Mouse (Mus musculus) forebrain, embryonic 11.5 days (tissue): ENCODE results near the gene Hapln1. TPM values are rescaled to one million over a fixed set of nuclear protein-coding genes. Genes with fewer than 3 reads are reported as not detected.
A peak's percentile ranks its signal among the peaks of the same experiment; 100 is the strongest.

Experiments used
- ATAC-seq: fragments of 200-750 bp; cut with Nextera tagmentation; replicated peaks from 2 replicates; pipeline ENCODE4 v1.8.0; 2017; ENCODE audit warnings: moderate TSS enrichment; ENCODE audit not compliant: low FRiP score
- DNase-seq: peaks from one replicate; pipeline ENCODE4 v3.0.0-alpha.2; 2017; ENCODE audit warnings: low spot score
- H3K27ac ChIP-seq: fragments of 300-500 bp; sonication (generic); 2 replicates; pipeline ENCODE4 v1.5.1; 2014; ENCODE audit warnings: low read depth, low read length
- H3K27me3 ChIP-seq: fragments of 300-500 bp; sonication (generic); 2 replicates; pipeline ENCODE4 v1.6.1; 2014; ENCODE audit warnings: mild to moderate bottlenecking, low read length, mixed read lengths; ENCODE audit not compliant: control insufficient read depth, insufficient read depth
- H3K36me3 ChIP-seq: fragments of 300-500 bp; sonication (generic); 2 replicates; pipeline ENCODE4 v1.6.1; 2014; ENCODE audit warnings: mild to moderate bottlenecking, low read length, moderate library complexity, mixed read lengths; ENCODE audit not compliant: control insufficient read depth, insufficient read depth
- H3K4me1 ChIP-seq: fragments of 300-500 bp; sonication (generic); replicated peaks from 2 replicates; pipeline ENCODE4 v1.6.1; 2014; ENCODE audit warnings: low read length, mixed read lengths; ENCODE audit not compliant: control insufficient read depth, insufficient read depth
- H3K4me2 ChIP-seq: fragments of 300-500 bp; sonication (generic); 2 replicates; pipeline ENCODE4 v1.6.1; 2014; ENCODE audit warnings: low read depth, mild to moderate bottlenecking, low read length, moderate library complexity, mixed read lengths; ENCODE audit not compliant: severe bottlenecking
- H3K4me3 ChIP-seq: fragments of 300-500 bp; sonication (generic); 2 replicates; pipeline ENCODE4 v1.5.1; 2014; ENCODE audit warnings: low read depth, low read length
- H3K9ac ChIP-seq: fragments of 300-500 bp; sonication (generic); 2 replicates; pipeline ENCODE4 v1.6.1; 2014; ENCODE audit warnings: low read length
- H3K9me3 ChIP-seq: fragments of 300-500 bp; sonication (generic); 2 replicates; pipeline ENCODE4 v1.6.1; 2016; ENCODE audit warnings: low read length, mixed read lengths; ENCODE audit not compliant: control insufficient read depth
- WGBS: fragments of 180-500 bp; shearing (Covaris S2); extraction: QIAGEN DNeasy Blood & Tissue Kit; methylation state at CpG from one replicate; pipeline ENCODE4 v1.1.7; 2014; 5-methylcytosine and 5-hydroxymethylcytosine counted together
- polyA plus RNA-seq: library from polyadenylated mRNA; unstranded; fragments of >200 nt; fragmentation: Nextera tagmentation; extraction: Ambion mirVana; gene quantifications from 2 replicates; pipeline ENCODE4 v1.2.1, GENCODE M21; 2014

The Hapln1 gene
- polyA plus RNA-seq: 18.6 and 19.7 TPM in 2 replicates

DNA sequence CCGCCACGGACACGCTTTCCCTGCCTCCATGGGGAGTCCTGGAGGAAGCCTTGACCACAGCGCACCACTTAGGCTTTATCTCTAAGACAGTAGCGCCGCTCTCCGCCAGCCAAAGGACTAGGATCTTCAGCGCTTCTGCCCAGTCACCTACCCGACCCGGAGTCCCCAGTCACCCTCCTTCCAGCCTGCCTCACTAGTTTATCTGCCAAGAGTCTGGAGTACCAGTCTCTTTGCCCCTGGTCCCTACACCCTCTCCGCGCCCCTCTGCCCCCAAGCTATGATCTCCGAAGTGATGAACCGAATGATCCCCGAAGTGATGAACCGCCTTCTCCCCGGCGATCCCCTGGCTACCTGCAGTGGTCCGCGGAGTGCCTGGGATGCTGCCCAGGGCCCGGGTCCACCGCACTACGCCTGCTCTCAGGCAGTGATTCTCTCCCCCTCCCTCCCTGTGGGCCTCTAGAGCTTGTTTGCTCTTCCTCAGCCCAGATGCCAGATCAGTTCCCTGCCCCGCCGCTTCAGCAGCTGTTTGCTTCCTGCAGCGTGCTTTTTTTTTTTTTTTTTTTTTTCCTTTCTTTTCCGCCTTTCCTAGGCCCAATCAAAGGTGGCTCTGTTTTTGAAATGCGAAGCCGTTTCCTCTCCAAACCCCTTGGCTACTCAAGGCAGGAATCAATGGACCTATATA is at the start of gene Hapln1:
TSS of gene Hapln1 (plus strand) at position 592 of the 682 bp plus-strand sequence.
- 0 out of 2 replicates have a peak within 1 kb of the TSS, but pooled peaks have one; percentile 18 for H3K27ac ChIP-seq

DNA sequence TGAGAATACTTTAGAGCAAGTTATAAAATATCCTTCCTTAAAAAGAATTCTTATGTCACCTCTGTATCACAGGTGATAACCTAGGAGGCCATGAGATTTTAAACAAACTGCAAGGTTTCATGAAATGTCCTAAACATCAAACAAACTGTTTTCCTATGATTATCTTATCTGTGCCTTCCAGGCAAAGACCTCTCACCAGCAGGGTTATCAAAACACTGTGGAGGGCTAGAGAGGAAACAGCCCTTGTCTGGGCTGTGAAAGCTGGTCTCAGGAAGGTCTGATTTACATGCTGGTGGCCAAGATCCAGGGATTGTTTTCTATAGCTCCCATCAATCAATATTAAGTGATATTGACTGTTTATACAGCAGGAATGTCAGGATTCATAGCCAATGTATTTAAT is 46.4 kb upstream of the Hapln1 start:
- Histone ChIP-seq H3K4me1 (no peaks in the 10 kb centered on the region), H3K9me3 (no peaks in the 10 kb centered on the region), H3K36me3 (no peaks in the 10 kb centered on the region), H3K27me3 (no peaks in the 10 kb centered on the region), H3K4me3 (no peak overlapping the region), H3K9ac (no peak overlapping the region), H3K4me2 (no peak overlapping the region), H3K27ac (no peak overlapping the region)
- ATAC-seq: no peak
- DNase-seq: no peak

More for the DNA sequence above, at the start of gene Hapln1:
- Histone ChIP-seq H3K9ac (peak within 1 kb of the TSS; percentile 71), H3K4me2 (peak within 1 kb of the TSS; percentile 84), H3K9me3 (no peaks in the 10 kb centered on the region), H3K4me3 (peak within 1 kb of the TSS; percentile 46), H3K4me1 (peaks cover 4% of the 10 kb centered on the region; the same call in 1 of the 2 replicates), H3K27me3 (no peaks in the 10 kb centered on the region), H3K36me3 (no peaks in the 10 kb centered on the region)
- ATAC-seq (peak; percentile 82), DNase-seq (peak; percentile 79)
- WGBS: under 1% methylated on average over 29 of the region's 29 CpGs

DNA sequence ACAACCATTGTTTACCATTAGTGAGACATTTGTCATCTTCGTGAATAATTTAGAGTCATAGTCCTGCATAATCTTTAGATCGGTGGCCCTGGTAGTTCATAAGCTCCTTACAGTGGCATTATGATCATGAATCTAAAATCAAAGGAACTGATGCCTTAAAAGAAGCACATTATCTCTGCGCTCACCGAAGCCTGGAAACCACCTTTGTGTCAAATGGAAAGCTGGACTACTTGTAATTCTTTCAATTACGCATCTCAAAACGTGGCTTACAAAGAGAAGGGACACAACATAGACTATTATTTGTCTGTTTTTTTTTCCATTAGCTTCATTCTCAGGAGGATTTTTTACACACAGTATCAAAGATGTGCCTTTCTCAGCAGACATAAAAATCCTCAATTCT is 45.9 kb upstream of the Hapln1 start:
- H3K9ac ChIP-seq: no peak overlapping the region
- H3K27me3 ChIP-seq: no peaks in the 10 kb centered on the region
- H3K4me1 ChIP-seq: no peaks in the 10 kb centered on the region
- H3K27ac ChIP-seq: no peak overlapping the region
- H3K9me3 ChIP-seq: no peaks in the 10 kb centered on the region
- DNase-seq: no peak
- no peak overlapping the region for H3K4me3 ChIP-seq
- WGBS: 79% methylated on average over 6 of the region's 6 CpGs
- H3K36me3 ChIP-seq: no peaks in the 10 kb centered on the region
- H3K4me2 ChIP-seq: no peak overlapping the region
- no peak for ATAC-seq

DNA sequence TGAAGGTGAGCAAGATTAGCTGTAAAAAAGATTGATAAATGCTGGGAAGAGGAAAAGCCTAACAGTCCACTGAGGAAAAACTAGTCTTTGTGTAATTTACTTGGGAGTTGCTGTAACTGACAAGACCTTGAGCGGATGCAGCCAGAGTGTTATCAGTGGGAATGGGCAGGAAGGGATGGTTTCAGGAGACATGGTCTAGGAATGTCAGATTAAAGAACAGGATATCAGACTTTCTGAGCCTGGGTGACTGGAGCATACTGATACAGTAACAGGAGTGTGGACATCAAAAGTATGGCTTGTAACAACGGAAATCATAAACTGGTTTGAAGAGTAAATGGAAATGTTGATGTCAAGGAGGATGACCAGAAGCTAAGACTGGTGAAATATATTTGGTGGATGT is 43.0 kb upstream of the Hapln1 start:
- H3K9me3 ChIP-seq: no peaks in the 10 kb centered on the region
- H3K36me3 ChIP-seq: no peaks in the 10 kb centered on the region
- no peak overlapping the region for H3K9ac ChIP-seq
- 89% methylated on average over 2 of the region's 2 CpGs for WGBS
- H3K27me3 ChIP-seq: no peaks in the 10 kb centered on the region
- H3K4me1 ChIP-seq: no peaks in the 10 kb centered on the region
- no peak for ATAC-seq
- no peak overlapping the region for H3K27ac ChIP-seq
- DNase-seq: no peak
- H3K4me3 ChIP-seq: no peak overlapping the region
- H3K4me2 ChIP-seq: no peak overlapping the region

DNA sequence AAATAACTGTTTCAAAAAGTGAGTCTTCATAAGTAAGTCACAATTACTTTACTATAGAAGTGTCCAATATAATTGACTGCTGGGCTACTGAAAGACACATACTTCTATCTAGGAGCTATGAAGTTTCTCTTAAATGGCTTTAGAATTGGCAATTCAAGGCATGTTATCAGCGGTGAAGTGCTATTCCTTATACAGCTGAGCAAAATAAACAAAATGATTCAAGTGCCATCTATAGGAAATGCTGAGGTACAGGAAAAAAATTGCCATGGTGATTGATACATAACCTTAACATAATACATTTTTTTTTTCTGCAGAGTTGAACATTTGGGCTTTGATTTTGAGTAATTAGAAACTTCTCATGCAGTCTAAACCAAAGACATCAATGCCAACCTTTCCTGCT is 40.2 kb upstream of the Hapln1 start:
- Histone ChIP-seq H3K4me1 (no peaks in the 10 kb centered on the region), H3K9me3 (no peaks in the 10 kb centered on the region), H3K4me2 (no peak overlapping the region), H3K9ac (no peak overlapping the region), H3K4me3 (no peak overlapping the region), H3K27me3 (no peaks in the 10 kb centered on the region), H3K36me3 (no peaks in the 10 kb centered on the region), H3K27ac (no peak overlapping the region)
- no peak for DNase-seq
- ATAC-seq: no peak
- 78% methylated on average over 1 of the region's 1 CpGs for WGBS

DNA sequence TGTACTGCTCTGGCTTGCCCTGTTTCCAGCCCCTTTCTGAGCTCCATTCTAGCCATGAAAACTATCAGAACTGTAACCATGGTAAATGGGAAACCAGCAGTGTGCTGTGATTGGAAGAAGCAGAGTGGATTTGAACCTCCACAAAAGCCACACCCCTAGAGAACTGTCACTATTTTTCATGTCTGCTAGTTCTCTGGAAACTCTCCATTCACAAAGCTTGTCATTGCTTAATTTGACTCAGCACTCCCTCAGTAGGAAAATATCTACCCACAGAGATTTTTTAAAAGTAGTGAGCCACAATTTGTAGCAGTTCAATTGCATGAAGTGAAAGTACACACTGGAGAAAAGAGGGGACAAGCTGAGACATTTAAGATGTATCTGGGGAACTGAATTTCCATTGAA is 18.1 kb upstream of the Hapln1 start:
- H3K27me3 ChIP-seq: no peaks in the 10 kb centered on the region

DNA sequence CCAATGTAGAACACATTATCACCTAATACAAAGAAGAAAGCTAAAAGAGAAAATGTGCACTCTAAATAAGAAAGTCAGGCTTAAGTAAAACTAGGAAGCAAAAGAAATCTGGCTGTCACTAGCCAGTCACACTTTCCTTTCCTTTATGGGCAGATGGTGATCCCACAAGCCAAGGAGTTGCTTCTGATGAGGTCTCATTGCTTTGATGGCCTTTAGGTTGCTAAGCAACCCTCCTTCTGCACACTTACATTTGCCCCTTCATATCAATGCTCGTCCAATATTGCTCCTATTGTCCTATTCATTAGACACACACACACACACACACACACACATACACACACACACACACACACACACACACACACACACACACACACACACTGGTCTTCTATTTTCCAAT is 10.9 kb upstream of the Hapln1 start:
- Histone ChIP-seq H3K27me3 (no peaks in the 10 kb centered on the region), H3K27ac (no peak overlapping the region), H3K4me3 (no peak overlapping the region), H3K4me2 (no peak overlapping the region), H3K9me3 (no peaks in the 10 kb centered on the region), H3K36me3 (no peaks in the 10 kb centered on the region), H3K4me1 (no peaks in the 10 kb centered on the region), H3K9ac (no peak overlapping the region)
- WGBS: 47% methylated on average over 1 of the region's 1 CpGs
- DNase-seq (no peak), ATAC-seq (no peak)

More for the DNA sequence above, 18.1 kb upstream of the Hapln1 start:
- no peak for DNase-seq
- no peaks in the 10 kb centered on the region for H3K36me3 ChIP-seq
- no peaks in the 10 kb centered on the region for H3K4me1 ChIP-seq
- H3K9me3 ChIP-seq: no peaks in the 10 kb centered on the region
- no peak overlapping the region for H3K9ac ChIP-seq
- no peak overlapping the region for H3K27ac ChIP-seq
- no peak overlapping the region for H3K4me2 ChIP-seq
- no peak for ATAC-seq
- H3K4me3 ChIP-seq: no peak overlapping the region

DNA sequence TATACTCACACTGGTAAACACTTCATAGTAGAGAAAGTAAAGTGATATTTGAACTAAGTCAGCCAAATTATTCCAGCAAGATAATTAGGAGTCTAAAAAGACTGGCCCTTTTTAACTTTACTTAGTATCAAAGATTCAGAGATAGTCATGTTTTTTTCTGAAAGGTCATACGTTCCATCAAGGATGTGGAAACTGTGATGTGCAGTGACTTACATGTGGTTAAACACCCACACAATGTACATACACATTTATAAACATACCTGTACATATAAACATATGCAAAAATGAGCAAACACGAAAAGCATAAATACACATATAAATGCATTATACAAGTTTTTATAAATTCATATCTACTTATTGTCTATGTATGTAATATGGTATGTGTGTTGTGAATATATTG is 9.2 kb upstream of the Hapln1 start:
- H3K27ac ChIP-seq: no peak overlapping the region
- no peak overlapping the region for H3K4me2 ChIP-seq
- H3K9me3 ChIP-seq: no peaks in the 10 kb centered on the region
- H3K4me3 ChIP-seq: no peak overlapping the region
- no peaks in the 10 kb centered on the region for H3K27me3 ChIP-seq
- no peak for ATAC-seq
- DNase-seq: no peak
- no peaks in the 10 kb centered on the region for H3K36me3 ChIP-seq
- no peaks in the 10 kb centered on the region for H3K4me1 ChIP-seq
- no peak overlapping the region for H3K9ac ChIP-seq
- 85% methylated on average over 2 of the region's 2 CpGs for WGBS

DNA sequence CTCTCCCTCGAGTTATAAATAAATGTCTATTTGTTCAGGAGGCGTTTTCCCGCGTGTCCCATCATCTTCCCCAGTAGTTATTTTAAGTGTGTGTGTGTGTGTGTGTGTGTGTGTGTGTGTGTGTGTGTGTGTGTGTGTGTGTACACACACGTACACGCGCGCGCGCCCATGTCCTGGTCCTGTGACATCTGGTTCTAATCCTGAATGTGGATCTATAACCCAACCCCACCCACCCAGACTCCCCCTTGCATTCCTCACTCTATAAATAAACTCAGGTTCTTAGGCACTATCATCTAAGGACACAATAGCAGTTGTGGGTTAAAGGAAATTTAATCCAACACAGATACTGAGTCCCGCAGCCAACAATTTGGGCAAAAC is 280 bp downstream of the Hapln1 start:
- DNase-seq (no peak), ATAC-seq (no peak)
- Histone ChIP-seq H3K4me3 (peak overlapping the region; percentile 46), H3K36me3 (no peaks in the 10 kb centered on the region), H3K9ac (no peak overlapping the region), H3K4me2 (peak overlapping the region; percentile 84; the same call in 1 of the 2 replicates), H3K4me1 (peaks cover 4% of the 10 kb centered on the region; the same call in 1 of the 2 replicates), H3K9me3 (no peaks in the 10 kb centered on the region), H3K27ac (no peak overlapping the region), H3K27me3 (no peaks in the 10 kb centered on the region)
- 40% methylated on average over 11 of the region's 11 CpGs for WGBS
